Mouse (Mus musculus) limb, embryonic 14.5 days (tissue): ENCODE measurements at regions not wholly inside any gene's neighbourhood (a gene's known extent, or its start where the extent isn't known, plus 50 kb on each side); places are given as distances from the start of the nearest gene placed in this dataset.

Experiments used
- ATAC-seq: fragments of 200-750 bp; cut with Nextera tagmentation; 2 replicates; pipeline ENCODE4 v1.8.0; 2017; ENCODE audit warnings: low read depth, moderate number of reproducible peaks, moderate TSS enrichment; ENCODE audit not compliant: low FRiP score
- DNase-seq: peaks from one replicate; pipeline ENCODE4 v3.0.0-alpha.2; 2015; ENCODE audit warnings: low spot score
- H3K27ac ChIP-seq: fragments of 300-500 bp; sonication (generic); replicated peaks from 2 replicates; pipeline ENCODE4 v1.5.1; 2014; ENCODE audit warnings: low read depth, mild to moderate bottlenecking, low read length, moderate library complexity, mixed read lengths
- H3K27me3 ChIP-seq: fragments of 300-500 bp; sonication (generic); 2 replicates; pipeline ENCODE4 v1.6.1; 2014; ENCODE audit warnings: low read length, mixed read lengths; ENCODE audit not compliant: control insufficient read depth, insufficient read depth
- H3K36me3 ChIP-seq: fragments of 300-500 bp; sonication (generic); 2 replicates; pipeline ENCODE4 v1.6.1; 2014; ENCODE audit warnings: mild to moderate bottlenecking, low read length, moderate library complexity, mixed read lengths; ENCODE audit not compliant: control insufficient read depth, insufficient read depth
- H3K4me1 ChIP-seq: fragments of 300-500 bp; sonication (generic); 2 replicates; pipeline ENCODE4 v1.6.1; 2014; ENCODE audit warnings: antibody characterized with exemption, low read length, mixed read lengths; ENCODE audit not compliant: control insufficient read depth, insufficient read depth
- H3K4me2 ChIP-seq: fragments of 300-500 bp; sonication (generic); replicated peaks from 2 replicates; pipeline ENCODE4 v1.6.1; 2014; ENCODE audit warnings: low read depth, mild to moderate bottlenecking, low read length, moderate library complexity; ENCODE audit not compliant: severe bottlenecking
- H3K4me3 ChIP-seq: fragments of 300-500 bp; sonication (generic); replicated peaks from 2 replicates; pipeline ENCODE4 v1.5.1; 2014; ENCODE audit warnings: low read length
- H3K9ac ChIP-seq: fragments of 300-500 bp; sonication (generic); 2 replicates; pipeline ENCODE4 v1.6.1; 2014; ENCODE audit warnings: mild to moderate bottlenecking, low read depth, low read length, moderate library complexity; ENCODE audit not compliant: severe bottlenecking
- H3K9me3 ChIP-seq: fragments of 300-500 bp; sonication (generic); 2 replicates; pipeline ENCODE4 v1.6.1; 2016; ENCODE audit warnings: low read length; ENCODE audit not compliant: control insufficient read depth
- POLR2A ChIP-seq: fragments of 200-500 bp; IDR thresholded peaks from 2 replicates; pipeline ENCODE4 v1.8.0; 2012; ENCODE audit warnings: inconsistent platforms, mild to moderate bottlenecking, moderate library complexity, borderline replicate concordance; ENCODE audit not compliant: insufficient read depth, insufficient read length; ENCODE audit errors: extremely low read depth
- WGBS: fragments of 180-500 bp; shearing (Covaris S2); extraction: QIAGEN DNeasy Blood & Tissue Kit; methylation state at CpG from one replicate; pipeline ENCODE4 v1.1.7; 2014; 5-methylcytosine and 5-hydroxymethylcytosine counted together

DNA sequence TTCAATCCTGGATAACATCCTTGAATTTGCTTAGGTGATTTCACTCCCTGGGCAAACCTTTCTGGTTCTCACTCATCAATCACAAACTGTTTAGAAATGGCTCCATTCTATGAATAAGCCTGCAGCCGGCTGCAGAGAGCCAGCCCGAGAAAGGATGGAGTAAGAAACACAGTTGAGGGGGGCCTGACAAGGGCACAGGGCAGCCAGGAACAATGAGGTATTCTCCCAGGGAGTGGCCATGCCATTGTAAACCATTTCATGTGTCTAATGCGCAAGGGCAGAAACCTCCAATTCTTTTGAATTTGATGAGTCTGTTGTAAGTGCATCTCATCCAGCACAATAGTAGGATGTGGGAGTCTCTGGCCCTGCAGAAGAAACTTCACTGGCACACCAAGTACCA lies 350.7 kb downstream of the Phf14 start:
- 85% methylated on average over 3 of the region's 3 CpGs for WGBS

GRCm38 (mm10) chr6:12258940-12259481 lies 351.4 kb downstream of the Phf14 start:
- TF ChIP-seq POLR2A, result no peak
- WGBS, result 78% methylated on average over 7 of the region's 7 CpGs
- H3K9ac ChIP-seq, result no peak overlapping the region
- no peaks in the 10 kb centered on the region for H3K36me3 ChIP-seq
- H3K4me1 ChIP-seq, result no peaks in the 10 kb centered on the region
- H3K4me3 ChIP-seq, result no peak overlapping the region
- H3K4me2 ChIP-seq, result no peak overlapping the region
- no peak overlapping the region for H3K27ac ChIP-seq
- no peaks in the 10 kb centered on the region for H3K27me3 ChIP-seq
- no peak for DNase-seq
- H3K9me3 ChIP-seq, result no peaks in the 10 kb centered on the region
- ATAC-seq, result no peak

More for the DNA sequence above, 350.7 kb downstream of the Phf14 start:
- Histone ChIP-seq H3K4me3 (no peak overlapping the region), H3K27ac (no peak overlapping the region), H3K27me3 (no peaks in the 10 kb centered on the region), H3K4me2 (no peak overlapping the region), H3K9ac (no peak overlapping the region), H3K9me3 (no peaks in the 10 kb centered on the region), H3K36me3 (no peaks in the 10 kb centered on the region), H3K4me1 (no peaks in the 10 kb centered on the region)
- no peak for TF ChIP-seq POLR2A
- ATAC-seq (no peak), DNase-seq (no peak)

DNA sequence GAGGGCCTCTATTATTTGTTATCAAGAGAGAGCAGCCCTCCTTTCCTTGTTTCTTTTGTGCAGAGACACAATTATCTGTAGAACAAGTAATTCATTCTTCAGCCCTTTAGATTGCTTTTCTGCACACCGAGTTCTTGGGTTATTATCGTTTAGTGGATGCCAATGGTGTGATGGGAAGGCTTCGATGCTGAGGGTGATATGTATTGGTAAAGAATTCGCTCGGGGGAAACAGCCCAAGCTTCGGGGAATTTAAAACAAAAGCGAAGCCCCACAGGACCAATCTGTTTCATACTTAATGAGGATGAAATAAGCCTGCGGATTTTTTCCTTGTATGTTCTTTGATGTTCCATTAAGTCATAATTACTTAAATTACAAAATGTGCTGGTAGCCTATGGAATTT lies 352.0 kb downstream of the Phf14 start:
- no peak overlapping the region for H3K4me2 ChIP-seq
- no peaks in the 10 kb centered on the region for H3K9me3 ChIP-seq
- WGBS, result 78% methylated on average over 8 of the region's 8 CpGs
- H3K27ac ChIP-seq, result no peak overlapping the region
- no peak for ATAC-seq
- H3K36me3 ChIP-seq, result no peaks in the 10 kb centered on the region
- DNase-seq, result no peak
- TF ChIP-seq POLR2A, result no peak
- H3K4me3 ChIP-seq, result no peak overlapping the region
- H3K4me1 ChIP-seq, result no peaks in the 10 kb centered on the region
- no peak overlapping the region for H3K9ac ChIP-seq
- no peaks in the 10 kb centered on the region for H3K27me3 ChIP-seq

- no peak overlapping the region for H3K4me2 ChIP-seq
- H3K27ac ChIP-seq, result no peak overlapping the region
- DNase-seq, result peak; percentile 69
- no peak overlapping the region for H3K4me3 ChIP-seq
- no peaks in the 10 kb centered on the region for H3K36me3 ChIP-seq
- no peak overlapping the region for H3K9ac ChIP-seq
- H3K4me1 ChIP-seq, result no peaks in the 10 kb centered on the region
- H3K9me3 ChIP-seq, result no peaks in the 10 kb centered on the region
- no peak for TF ChIP-seq POLR2A
- H3K27me3 ChIP-seq, result no peaks in the 10 kb centered on the region
- WGBS, result 38% methylated on average over 9 of the region's 9 CpGs
- ATAC-seq, result peak; percentile 77; the same call in 1 of the 2 replicates
These were observed 352.9 kb downstream of the Phf14 start for GRCm38 (mm10) chr6:12260325-12261076.
